Mouse (Mus musculus) ES-E14 (cell line): ENCODE results near the gene Zfp874a.

Experiments
- CHD2 ChIP-seq: IDR thresholded peaks from 2 replicates; pipeline ENCODE4 v1.6.1; 2014; ENCODE audit warnings: mild to moderate bottlenecking, low read depth, low read length, inconsistent platforms
- HCFC1 ChIP-seq: IDR thresholded peaks from 2 replicates; pipeline ENCODE4 v1.6.1; 2012; ENCODE audit warnings: low read length, inconsistent platforms, borderline replicate concordance; ENCODE audit not compliant: insufficient read depth
- MAFK ChIP-seq: IDR thresholded peaks from 2 replicates; pipeline ENCODE4 v1.6.1; 2014; ENCODE audit warnings: mild to moderate bottlenecking, low read depth, low read length, inconsistent platforms; ENCODE audit not compliant: insufficient read depth
- ZC3H11A ChIP-seq: IDR thresholded peaks from 2 replicates; pipeline ENCODE4 v1.6.1; 2012; ENCODE audit warnings: low read depth, mild to moderate bottlenecking, inconsistent platforms, low read length, borderline replicate concordance
- ZNF384 ChIP-seq: IDR thresholded peaks from 2 replicates; pipeline ENCODE4 v1.6.1; 2012; ENCODE audit warnings: low read depth, low read length, inconsistent platforms

DNA sequence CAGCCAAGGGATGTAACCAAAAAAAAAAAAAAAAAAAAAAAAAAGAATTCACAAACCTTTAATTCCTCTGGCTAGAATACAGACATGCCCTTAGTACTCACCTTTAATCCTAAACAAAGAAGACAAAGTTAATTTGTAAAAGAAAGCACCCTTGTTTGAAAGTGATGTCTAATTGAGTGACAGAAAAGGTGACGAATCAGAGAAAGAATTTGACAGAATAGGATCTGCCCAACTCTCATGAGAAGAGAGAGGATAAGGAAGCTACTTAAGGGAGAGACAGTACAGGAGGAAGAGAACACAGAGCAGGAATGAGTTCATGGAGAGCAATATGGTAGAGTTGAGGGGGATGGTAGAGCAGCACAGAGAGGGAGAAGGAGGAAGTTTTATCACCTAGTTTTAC is 44.2 kb upstream of the Zfp874a start:
- TF ChIP-seq ZC3H11A (no peak), MAFK (no peak), HCFC1 (no peak), ZNF384 (no peak), CHD2 (peak; percentile 49; the same call in 1 of the 2 replicates)
